Mouse (Mus musculus): ENCODE measurements around the gene Rnls.

DNA sequence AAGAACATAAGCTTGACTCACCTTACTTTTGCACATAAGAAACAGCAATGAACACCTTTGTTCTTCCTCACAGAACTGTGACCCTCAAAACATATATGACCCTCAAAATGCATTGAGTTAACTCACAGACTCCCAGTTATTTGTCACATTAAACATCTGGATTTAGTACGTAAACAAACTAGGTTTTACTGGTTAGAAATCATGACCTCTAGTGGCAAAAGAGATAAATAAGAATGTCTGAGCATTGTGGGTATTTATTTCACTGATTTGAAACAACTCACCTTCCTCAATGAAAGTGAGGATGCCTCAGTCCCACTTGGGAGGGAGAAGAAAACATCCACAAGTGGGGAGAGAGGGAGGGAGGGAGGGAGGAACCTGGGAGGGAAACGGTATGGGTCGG, 109.1 kb downstream of the Rnls start:
- peak in 1 of 3 experiments; percentile 45; a peak in 2 of 6 replicates for TF ChIP-seq CTCF (IDR thresholded peaks at IDR 0.05 in 2 of 3, conservative IDR thresholded peaks at IDR 0.05 in 1 of 3; ENCODE audit: control insufficient read depth in 1 of 3, insufficient read depth in 1 of 3, low read depth in 2 of 3, low read length in 3 of 3, poor library complexity in 1 of 3, severe bottlenecking in 1 of 3)
- no peak for TF ChIP-seq MAX (IDR thresholded peaks at IDR 0.05; ENCODE audit: low read length)
- TF ChIP-seq CHD1 (IDR thresholded peaks at IDR 0.05; ENCODE audit: low read depth, low read length), result no peak
- TF ChIP-seq POLR2A (IDR thresholded peaks at IDR 0.05; ENCODE audit: control insufficient read depth in 1 of 2, insufficient read depth in 1 of 2, low read depth in 1 of 2, low read length in 2 of 2, poor library complexity in 1 of 2), result no peak
- TF ChIP-seq BHLHE40 (IDR thresholded peaks at IDR 0.05; ENCODE audit: borderline replicate concordance, low read depth, low read length), result no peak
- no peak for TF ChIP-seq GABPA (IDR thresholded peaks at IDR 0.05; ENCODE audit: low read depth, low read length)
- TF ChIP-seq ZC3H11A (IDR thresholded peaks at IDR 0.05; ENCODE audit: low read depth, low read length), result no peak
- no peak for TF ChIP-seq POLR2AphosphoS5 (IDR thresholded peaks at IDR 0.05; ENCODE audit: borderline replicate concordance, low read depth, low read length)
- no peak for TF ChIP-seq MAFK (IDR thresholded peaks at IDR 0.05; ENCODE audit: borderline replicate concordance, low read depth, low read length)
